Mouse (Mus musculus) C2C12 (cell line): Measurements from ENCODE around the gene Sema7a.

ENCODE experiments used
- CEBPB ChIP-seq: IDR thresholded peaks from one replicate; pipeline ENCODE4 v1.6.1; 2011; ENCODE audit warnings: low read depth, mild to moderate bottlenecking, control low read depth, moderate library complexity
- CTCF ChIP-seq: IDR thresholded peaks from one replicate; pipeline ENCODE4 v1.5.1; 2011; ENCODE audit not compliant: control insufficient read depth, insufficient read depth, insufficient read length
- MAX ChIP-seq: IDR thresholded peaks from one replicate; pipeline ENCODE4 v1.6.1; 2011; ENCODE audit warnings: mild to moderate bottlenecking, control low read depth
- MYOD1 ChIP-seq: IDR thresholded peaks from one replicate; pipeline ENCODE4 v1.6.1; 2011; ENCODE audit warnings: low read depth; ENCODE audit not compliant: control insufficient read depth, insufficient read length
- MYOG ChIP-seq: IDR thresholded peaks from one replicate; pipeline ENCODE4 v1.6.1; 2011; ENCODE audit not compliant: control insufficient read depth, insufficient read length; ENCODE audit errors: extremely low read depth
- USF1 ChIP-seq: IDR thresholded peaks from one replicate; pipeline ENCODE4 v1.6.1; 2011; ENCODE audit warnings: low read depth, mild to moderate bottlenecking, control low read depth, moderate library complexity

DNA sequence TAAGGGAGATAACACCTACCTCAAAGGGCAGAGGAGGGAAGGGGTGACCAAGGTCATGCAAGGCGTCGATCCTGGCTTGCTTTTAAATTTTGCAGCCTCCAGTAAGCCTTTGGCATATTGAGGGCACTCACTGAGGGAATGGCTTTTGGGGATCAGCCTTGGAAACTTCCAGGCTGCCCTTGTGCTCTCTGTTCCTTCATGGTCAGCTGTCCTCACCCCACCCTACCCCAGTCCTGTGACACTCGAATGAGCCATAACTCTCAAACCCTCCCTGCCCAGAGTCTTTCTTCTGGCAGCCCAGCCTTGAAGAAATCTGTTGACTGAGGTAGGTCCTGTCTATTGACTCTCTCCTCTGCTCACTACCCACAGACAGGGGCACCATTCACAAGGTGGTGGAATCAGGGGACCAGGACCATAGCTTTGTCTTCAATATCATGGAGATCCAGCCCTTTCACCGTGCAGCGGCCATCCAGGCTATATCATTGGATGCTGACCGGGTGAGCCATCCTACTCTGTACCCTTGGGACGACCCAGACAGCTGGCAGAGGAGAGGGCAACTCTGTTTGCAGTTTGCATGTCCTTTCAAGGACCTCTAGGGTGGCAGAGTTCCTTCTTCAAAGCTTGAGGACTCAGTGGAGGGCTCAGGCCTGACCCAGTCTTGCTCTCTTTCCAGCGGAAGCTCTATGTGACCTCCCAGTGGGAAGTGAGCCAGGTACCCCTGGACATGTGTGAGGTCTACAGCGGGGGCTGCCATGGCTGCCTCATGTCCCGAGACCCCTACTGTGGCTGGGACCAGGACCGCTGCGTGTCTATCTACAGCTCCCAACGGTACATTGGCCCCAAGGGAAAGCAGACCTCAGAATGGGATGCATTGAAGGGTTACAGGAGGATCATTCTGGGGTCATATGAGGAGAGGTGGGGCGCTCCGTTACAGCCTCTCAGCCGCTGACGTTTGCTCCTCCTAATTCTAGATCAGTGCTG lies 20.3 kb downstream of the Sema7a start:
- TF ChIP-seq CTCF (no peak), MYOG (no peak), MYOD1 (no peak), MAX (no peak), CEBPB (no peak), USF1 (no peak)
